Mouse (Mus musculus) neutrophil, adult 5-6 weeks (primary cell): ENCODE results near the gene Hist1h2br. TPM values are rescaled to one million over a fixed set of nuclear protein-coding genes. Genes with fewer than 3 reads are reported as not detected.
A peak's percentile ranks its signal among the peaks of the same experiment; 100 is the strongest.
"Not testable (repeated sequence)": the region's sequence is repeated elsewhere in the genome, so short reads cannot be mapped to it uniquely, and the experiment has no call there.

Experiments used
- ATAC-seq: fragments of 151-379, 151-347 bp; 2 replicates; pipeline ENCODE4 v1.8.0; 2017; ENCODE audit warnings: mild to moderate bottlenecking, moderate TSS enrichment; ENCODE audit not compliant: insufficient number of reproducible peaks, poor library complexity, low FRiP score, severe bottlenecking; ENCODE audit errors: extremely low read depth
- total RNA-seq: library from RNA; stranded (forward); fragments of 200-1000 nt; gene quantifications from 2 replicates; pipeline ENCODE4 v1.2.3, GENCODE M21; 2017

The Hist1h2br gene
- total RNA-seq = 63.3 and 83.2 TPM in 2 replicates

DNA sequence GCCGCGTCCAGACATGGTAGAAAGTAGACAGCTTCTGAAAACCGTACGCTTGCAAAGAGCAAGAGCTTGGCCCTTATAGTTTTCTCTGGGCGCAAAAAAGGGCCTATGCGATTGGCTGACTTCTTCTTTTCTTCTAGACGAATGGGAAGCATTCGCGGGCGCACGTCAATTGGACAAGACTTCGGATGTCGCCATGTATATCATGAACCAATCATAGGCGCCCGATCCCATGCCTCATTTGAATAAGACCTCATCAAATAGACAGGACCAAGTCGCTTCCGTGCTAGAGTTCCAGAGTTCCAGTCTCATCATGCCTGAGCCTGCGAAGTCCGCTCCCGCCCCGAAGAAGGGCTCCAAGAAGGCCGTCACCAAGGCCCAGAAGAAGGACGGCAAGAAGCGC, at the start of gene Hist1h2br, which contains the start of gene Hist1h2ap:
Hist1h2br (plus strand) TSS at position 283 of the 400 bp plus-strand sequence.
Hist1h2ap (minus strand) TSS at position 47 of the 400 bp plus-strand sequence.
- ATAC-seq = peak; percentile 92

DNA sequence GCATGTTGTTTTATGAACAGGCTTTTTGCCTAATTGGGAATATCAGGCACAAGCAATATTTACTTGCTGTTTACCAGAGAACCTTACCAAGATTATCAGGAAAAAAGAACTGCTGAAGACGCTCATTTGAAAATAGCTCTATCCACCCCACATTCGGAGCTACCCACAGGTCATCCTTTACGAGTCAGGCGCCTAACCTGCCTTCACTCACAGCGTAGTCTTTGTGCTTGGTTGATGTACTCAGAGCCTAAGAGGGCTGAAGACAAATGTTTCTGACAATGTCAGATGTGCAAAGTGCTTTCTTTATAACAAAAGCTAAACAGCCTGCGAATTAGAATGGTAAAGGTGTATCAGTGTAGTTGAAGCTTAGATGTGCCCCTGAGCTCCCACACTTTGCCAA, 49.2 kb upstream of the Hist1h2br start:
- ATAC-seq = no peak

DNA sequence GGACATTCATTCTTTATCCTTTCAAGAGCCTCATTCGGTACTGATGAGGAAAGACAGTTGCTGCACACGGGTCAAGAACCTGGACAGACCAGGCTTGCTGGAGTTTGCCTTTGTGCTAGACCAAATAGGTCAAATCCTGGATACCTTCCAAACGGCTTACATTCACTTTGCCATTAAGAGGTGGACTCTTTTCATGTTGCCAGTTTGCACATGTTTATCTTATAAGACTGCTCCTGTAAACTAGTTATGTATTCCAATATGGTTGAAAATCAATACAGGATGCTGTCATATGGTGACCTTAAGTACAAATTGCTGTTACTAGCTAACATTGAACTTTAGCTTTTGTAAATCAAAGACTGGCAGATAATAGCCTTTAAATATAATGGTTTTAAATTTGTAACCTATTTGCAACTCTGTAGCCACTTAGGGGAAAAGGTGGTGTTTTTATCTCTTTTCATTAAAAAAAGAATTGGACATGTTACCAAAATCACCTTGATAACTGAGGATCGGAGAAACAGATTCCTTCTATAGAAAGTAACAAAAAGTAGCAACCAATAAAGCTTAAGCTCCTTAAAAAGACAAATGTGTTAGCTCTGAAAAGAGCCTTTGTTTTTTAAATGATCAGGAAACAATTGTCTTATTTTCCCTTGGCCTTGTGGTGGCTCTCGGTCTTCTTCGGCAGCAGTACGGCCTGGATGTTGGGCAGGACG, 47.2 kb upstream of the Hist1h2br start:
- no peak for ATAC-seq

DNA sequence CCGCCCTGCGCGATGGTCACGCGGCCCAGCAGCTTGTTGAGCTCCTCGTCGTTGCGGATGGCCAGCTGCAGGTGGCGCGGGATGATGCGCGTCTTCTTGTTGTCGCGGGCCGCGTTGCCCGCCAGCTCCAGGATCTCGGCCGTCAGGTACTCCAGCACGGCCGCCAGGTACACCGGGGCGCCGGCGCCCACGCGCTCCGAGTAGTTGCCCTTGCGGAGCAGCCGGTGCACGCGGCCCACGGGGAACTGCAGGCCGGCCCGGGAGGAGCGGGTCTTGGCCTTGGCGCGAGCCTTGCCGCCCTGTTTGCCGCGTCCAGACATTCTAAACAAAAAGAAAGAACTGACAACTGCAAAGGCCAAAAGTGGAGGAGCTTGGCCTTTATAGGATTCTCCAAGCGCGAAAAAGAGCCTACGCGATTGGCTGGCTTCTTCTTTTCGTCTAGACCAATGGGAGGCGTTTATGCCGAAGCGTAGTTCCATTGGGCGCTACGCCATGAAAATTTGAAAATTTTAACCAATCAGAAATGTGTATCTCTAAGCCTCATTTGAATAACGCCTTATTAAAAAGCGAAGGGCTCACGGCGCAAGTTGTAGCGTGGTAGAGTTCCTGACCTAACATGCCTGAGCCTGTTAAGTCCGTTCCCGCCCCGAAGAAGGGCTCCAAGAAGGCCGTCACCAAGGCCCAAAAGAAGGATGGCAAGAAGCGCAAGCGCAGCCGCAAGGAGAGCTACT, 46.5 kb upstream of the Hist1h2br start, which contains the start of the genes Hist1h2an and Hist1h2bp:
Hist1h2an (minus strand) TSS at position 320 of the 731 bp plus-strand sequence.
Hist1h2bp (plus strand) TSS at position 563 of the 731 bp plus-strand sequence.
- peak; percentile 95 for ATAC-seq

DNA sequence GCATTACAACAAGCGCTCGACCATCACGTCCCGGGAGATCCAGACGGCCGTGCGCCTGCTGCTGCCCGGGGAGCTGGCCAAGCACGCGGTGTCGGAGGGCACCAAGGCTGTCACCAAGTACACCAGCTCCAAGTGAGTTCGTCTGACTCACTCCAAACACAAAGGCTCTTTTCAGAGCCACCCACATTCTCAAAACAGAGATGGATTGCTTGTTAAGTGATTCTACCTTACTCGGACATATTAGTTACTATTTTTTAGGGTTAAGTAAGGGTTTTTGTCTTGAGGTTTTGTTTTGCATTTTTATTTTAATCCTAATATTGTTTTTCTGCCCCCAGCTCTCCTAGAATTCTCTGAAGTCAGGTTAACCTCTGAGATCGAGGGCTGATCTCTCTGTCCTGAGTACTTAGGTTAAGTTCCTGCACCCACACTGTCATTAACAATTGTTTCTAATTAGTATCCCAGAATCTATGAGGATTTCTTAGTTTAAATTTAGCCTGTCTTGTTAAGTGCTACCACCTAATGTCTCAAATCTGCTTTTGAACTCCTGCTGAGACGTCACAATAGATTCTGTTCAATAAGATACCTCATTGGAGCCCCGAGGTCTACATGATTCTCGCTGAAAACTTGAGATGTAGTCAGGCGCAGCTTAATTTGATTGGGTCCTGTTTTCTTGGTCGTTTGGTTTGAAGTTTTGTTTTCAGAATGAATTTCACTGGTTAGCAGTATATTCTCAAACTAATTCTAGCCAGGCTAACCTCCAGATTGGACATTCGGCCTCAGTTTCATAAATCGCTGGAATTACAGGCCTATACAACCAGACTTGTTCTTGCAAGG, 45.6 kb upstream of the Hist1h2br start:
- no peak for ATAC-seq

DNA sequence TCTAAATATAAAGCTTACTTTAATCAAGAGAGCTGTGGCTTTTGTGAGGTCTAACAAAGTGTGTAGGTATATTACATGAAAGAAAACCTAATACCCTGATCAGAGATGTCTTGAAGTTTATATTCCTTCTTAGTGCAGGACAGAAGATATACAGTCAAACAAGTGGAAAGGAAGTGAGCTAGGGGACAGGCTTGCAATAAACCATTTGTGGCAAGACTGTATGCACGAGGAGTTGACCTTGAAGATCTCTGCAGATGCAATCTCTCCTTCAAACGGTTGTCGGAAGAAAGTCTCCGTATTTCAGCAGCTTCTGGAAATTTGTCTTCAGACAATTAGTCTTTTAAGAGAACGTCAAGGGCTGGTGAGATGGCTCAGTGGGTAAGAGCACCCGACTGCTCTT, 43.6 kb upstream of the Hist1h2br start:
- no peak for ATAC-seq

DNA sequence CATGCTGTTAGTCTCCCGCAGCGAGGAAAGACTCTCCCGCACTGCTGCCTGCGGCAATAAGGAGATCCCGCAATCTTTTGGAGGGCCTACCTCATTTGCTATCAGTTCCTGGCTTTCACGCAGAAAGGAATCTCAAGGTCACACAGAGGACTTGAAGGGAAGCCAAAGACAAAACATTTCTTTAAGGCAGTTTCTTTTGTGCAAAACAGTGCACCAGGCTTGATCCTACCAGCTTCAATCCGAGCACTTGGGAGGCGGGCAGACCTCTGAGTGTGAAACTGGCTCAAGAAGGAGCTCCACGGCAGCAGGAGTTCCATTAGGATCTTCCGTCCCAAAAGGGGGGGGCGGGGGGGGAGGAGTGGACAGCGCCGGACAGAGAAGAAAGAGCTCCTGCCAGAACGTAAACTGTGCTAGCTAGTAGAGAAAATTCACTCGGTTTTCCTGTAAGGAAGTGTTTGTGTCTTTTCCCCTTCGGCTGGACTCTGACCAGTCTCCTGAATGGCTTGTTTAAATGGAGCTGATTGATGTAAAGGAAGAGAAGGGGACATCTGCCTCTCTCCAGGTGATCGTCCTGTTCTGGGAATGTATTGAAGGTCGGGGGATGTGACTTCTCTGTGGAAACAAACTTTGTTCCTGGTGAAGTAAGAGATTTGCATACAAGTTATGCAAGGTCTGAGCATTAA, 42.8 kb upstream of the Hist1h2br start:
- no peak for ATAC-seq

DNA sequence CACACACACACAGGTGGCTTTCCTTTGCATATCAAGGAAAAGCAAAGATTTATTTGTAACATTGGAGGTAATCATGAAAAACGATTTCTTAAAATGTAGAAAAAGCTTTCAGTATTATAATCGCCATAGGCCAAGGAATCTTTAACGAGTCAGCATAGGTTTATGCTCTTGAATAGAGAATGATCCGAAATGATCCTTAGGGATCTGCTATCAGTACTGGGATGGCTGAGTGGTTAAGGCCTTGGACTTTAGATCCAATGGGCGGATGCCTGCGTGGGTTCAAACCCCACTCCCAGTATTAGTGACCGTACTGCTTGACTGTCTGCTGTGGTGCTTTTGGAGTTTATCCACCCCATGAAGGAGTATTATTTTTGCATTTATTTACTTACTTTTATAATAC, 38.0 kb upstream of the Hist1h2br start:
- ATAC-seq = no peak

DNA sequence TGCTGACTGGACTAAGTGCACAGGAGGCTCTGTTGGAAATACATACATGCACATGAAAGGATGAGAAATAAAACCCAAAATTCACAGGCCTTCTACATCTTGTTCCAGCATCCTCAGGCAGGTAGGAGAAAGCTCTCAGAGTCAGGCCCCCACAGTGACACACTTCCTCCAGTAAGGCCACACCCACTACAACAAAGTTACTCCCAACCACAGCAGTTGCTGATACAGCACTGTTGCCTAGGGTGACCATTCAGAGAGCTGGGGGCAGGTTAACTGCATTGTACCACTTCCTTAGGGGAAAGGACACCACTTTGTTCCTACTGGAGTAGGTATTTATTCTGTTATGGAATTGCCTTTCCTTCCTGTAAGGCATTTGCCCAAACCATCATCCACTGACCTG, 36.4 kb upstream of the Hist1h2br start:
- 0 out of 2 replicates have a peak, but pooled peaks have one; percentile 34 for ATAC-seq

DNA sequence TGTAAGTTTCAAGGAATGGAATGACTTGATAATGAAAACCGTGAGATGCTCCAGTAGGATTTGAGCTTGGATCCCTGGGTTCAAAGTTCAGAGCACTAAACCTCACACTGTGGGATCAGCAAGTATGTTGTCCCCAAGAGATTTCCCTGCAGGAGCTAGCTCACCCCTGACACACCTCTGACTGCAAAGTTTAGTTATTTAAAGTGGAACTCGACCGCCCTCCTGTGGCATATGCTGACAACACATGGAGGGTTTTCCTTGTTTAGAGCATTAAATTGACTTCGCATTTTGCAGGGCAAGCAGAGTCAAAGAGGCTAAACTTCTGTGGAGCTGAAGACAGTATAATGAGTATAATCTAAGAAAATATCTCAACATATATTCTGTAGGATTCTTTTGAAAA, 30.5 kb upstream of the Hist1h2br start:
- ATAC-seq = peak; percentile 89

DNA sequence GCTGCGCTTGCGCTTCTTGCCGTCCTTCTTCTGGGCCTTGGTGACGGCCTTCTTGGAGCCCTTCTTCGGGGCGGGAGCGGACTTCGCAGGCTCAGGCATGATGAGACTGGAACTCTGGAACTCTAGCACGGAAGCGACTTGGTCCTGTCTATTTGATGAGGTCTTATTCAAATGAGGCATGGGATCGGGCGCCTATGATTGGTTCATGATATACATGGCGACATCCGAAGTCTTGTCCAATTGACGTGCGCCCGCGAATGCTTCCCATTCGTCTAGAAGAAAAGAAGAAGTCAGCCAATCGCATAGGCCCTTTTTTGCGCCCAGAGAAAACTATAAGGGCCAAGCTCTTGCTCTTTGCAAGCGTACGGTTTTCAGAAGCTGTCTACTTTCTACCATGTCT, 23.5 kb upstream of the Hist1h2br start, which contains the start of the genes Hist1h2bq and Hist1h2ao:
Hist1h2bq (minus strand) TSS at position 125 of the 400 bp plus-strand sequence.
Hist1h2ao (plus strand) TSS at position 393 of the 400 bp plus-strand sequence.
- peak; percentile 94 for ATAC-seq

DNA sequence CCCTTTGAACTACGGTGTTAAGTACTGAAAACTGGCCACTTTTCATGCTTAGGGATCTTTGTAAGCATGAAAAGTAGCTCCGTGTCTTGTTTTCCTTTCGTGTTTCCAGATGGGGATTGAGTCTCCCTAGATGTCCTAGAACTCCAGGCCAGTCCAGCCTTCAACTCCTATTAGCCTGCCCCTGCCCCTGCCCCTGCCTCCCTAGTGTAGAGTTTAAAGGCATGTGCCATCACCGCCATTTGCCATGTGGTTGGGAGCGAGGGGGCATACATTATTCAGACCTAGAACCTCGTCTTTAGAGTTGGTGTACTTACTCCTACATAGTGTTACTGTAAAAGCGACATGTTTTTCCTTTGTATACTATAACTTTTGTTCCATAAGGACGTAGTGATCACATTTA, 22.5 kb upstream of the Hist1h2br start:
- ATAC-seq = not testable (repeated sequence)

DNA sequence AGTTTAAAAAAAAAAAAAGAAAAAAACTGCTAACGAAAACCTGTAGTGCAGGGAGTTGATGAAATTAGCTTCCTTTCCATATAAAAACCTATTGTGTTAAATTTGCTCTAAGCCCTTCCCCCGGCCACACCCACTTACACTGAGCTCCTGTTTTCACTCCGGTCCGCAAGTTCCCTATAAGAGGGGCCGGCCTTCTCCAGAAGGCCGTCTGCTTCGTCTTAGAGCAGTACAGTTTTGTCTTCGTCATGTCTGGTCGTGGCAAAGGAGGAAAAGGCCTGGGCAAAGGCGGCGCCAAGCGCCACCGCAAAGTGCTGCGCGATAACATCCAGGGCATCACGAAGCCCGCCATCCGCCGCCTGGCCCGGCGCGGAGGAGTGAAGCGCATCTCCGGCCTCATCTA, 22.0 kb upstream of the Hist1h2br start, which contains the start of gene Hist1h4m:
Hist1h4m (plus strand) TSS at position 208 of the 400 bp plus-strand sequence.
- ATAC-seq = peak; percentile 77

DNA sequence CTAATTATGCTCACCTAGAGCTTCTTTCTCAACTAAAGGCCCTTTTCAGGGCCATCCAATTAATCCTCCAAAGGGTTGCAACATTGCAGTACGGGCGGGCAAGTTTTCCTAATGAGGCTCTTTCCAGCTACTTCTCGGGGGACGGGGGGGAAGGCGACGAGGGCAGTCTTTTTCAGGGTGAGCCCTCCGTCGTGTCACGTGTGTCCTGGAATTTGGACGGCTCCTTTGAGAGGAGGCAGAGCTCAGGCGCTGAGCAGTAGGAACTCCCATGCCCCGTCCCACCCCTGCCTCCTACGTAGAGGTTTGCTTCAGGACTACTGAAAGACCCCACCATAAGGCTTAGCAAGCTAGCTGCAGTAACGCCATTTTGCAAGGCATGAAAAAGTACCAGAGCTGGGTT, 21.5 kb upstream of the Hist1h2br start:
- ATAC-seq = not testable (repeated sequence)

DNA sequence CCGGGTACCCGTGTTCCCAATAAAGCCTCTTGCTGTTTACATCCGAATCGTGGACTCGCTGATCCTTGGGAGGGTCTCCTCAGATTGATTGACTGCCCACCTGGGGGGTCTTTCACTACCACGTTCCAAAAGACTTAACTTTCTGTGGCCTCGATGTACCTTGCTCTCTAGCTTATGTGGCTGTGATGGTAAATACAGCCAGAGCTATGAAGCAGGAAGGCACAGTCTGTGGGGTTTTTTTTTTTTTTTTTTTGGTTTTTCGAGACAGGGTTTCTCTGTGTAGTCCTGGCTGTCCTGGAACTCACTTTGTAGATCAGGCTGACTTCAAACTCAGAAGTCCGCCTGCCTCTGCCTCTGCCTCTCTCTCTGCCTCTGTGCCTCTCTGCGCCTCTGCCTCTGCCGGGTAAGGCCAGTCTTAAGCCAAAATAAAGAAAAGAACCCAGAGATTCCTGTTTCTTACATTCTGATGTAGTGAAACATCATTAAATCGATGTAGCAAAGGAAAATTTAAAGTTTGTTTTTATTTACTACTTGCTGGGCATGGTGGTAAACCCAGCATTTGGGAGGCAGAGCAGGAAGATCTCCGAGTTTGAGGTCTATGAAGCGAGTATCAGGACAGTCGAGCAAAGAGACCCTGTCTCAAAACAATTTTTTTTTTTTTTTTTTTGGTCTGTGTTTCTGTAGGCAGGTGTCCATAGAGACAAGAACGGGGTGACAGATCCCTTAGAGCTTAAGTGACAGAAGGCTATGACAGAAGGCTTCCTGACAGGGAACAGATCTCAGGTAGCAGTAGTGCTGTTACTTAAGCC, 13.3 kb upstream of the Hist1h2br start:
- not testable (repeated sequence) for ATAC-seq

DNA sequence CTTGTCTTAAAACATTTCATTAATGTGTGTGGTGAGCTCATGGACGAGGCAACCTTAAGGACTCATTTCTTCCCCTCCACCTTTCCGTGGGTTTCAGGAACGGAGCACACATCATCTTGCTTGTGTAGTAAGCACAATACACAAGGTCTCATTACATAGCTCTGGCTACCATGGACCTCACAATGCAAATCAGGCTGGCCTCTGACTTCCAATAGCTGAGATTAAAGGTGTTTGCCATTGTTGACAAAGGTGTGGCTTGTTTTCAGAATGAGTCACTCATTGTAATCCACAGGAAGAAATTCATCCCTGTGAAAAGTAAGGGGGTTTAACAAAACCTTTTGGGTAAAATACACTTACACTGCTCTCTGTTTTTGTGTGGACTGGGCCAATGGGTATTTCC, 5.0 kb upstream of the Hist1h2br start:
- ATAC-seq = no peak

DNA sequence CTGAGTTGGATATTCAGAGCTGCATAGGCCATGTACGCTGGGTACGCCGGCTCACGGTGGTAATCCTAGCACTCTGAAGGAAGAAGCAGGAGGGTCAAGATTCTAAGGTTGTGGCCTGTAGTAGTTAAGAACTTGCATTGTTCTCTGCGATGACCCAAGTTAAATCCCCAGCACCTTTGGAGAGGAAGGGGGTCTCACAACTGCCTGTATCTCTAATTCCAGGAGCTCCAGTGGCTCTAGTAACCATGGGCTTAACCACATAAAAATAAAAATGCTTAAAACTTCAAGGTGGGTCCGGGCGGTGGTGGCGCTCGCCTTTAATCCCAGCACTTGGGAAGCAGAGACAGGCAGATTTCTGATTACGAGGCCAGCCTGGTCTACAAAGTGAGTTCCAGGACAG, 3.2 kb upstream of the Hist1h2br start:
- ATAC-seq = no peak
